Mouse (Mus musculus): ENCODE data around the gene Prdm11.

The Prdm11 gene

GRCm38 (mm10) chr2:93011933-93012332 is 34.0 kb downstream of the Prdm11 start:
- DNase-seq (ENCODE audit: low spot score): no peak

- no peak for DNase-seq (ENCODE audit: low spot score)
Measured at GRCm38 (mm10) chr2:93011465-93011864, 34.5 kb downstream of the Prdm11 start.

- DNase-seq (ENCODE audit: low spot score): no peak
Measured at GRCm38 (mm10) chr2:93007967-93008685, 37.8 kb downstream of the Prdm11 start.

GRCm38 (mm10) chr2:93005028-93005427 is 40.9 kb downstream of the Prdm11 start:
- DNase-seq (ENCODE audit: low spot score): no peak

GRCm38 (mm10) chr2:92991976-92992375 is 54.0 kb downstream of the Prdm11 start:
- no peak for DNase-seq (ENCODE audit: low spot score)

- DNase-seq (ENCODE audit: low spot score): no peak
Measured at GRCm38 (mm10) chr2:92989593-92989992, 56.4 kb downstream of the Prdm11 start.

GRCm38 (mm10) chr2:92987901-92988631 is 57.9 kb downstream of the Prdm11 start:
- DNase-seq (ENCODE audit: low spot score): no peak

- no peak for DNase-seq (ENCODE audit: low spot score)
Measured at GRCm38 (mm10) chr2:92987108-92987618, 58.8 kb downstream of the Prdm11 start.

GRCm38 (mm10) chr2:92985600-92985999 is 60.4 kb downstream of the Prdm11 start:
- no peak for DNase-seq (ENCODE audit: low spot score)

- no peak for DNase-seq (ENCODE audit: low spot score)
Measured at GRCm38 (mm10) chr2:92985171-92985570, 60.8 kb downstream of the Prdm11 start.

GRCm38 (mm10) chr2:92984321-92985108 is 61.5 kb downstream of the Prdm11 start:
- no peak for DNase-seq (ENCODE audit: low spot score)

- no peak for DNase-seq (ENCODE audit: low spot score)
Measured at GRCm38 (mm10) chr2:92983273-92983620, 62.7 kb downstream of the Prdm11 start.

- no peak for DNase-seq (ENCODE audit: low spot score)
Measured at GRCm38 (mm10) chr2:92982591-92983272, 63.2 kb downstream of the Prdm11 start.

- no peak for DNase-seq (ENCODE audit: low spot score)
Measured at GRCm38 (mm10) chr2:92980165-92980564, 65.8 kb downstream of the Prdm11 start.

- no peak for DNase-seq (ENCODE audit: low spot score)
Measured at GRCm38 (mm10) chr2:92975031-92975790, 70.8 kb downstream of the Prdm11 start.

GRCm38 (mm10) chr2:92973646-92974045 is 72.3 kb downstream of the Prdm11 start:
- no peak for DNase-seq (ENCODE audit: low spot score)

- no peak for DNase-seq (ENCODE audit: low spot score)
Measured at GRCm38 (mm10) chr2:92972071-92972470, 73.9 kb downstream of the Prdm11 start.

GRCm38 (mm10) chr2:92971536-92971935 is 74.4 kb downstream of the Prdm11 start:
- DNase-seq (ENCODE audit: low spot score): no peak

GRCm38 (mm10) chr2:92971069-92971468 is 74.9 kb downstream of the Prdm11 start:
- no peak for DNase-seq (ENCODE audit: low spot score)

GRCm38 (mm10) chr2:92967839-92968166 is 78.2 kb downstream of the Prdm11 start:
- DNase-seq (ENCODE audit: low spot score): no peak
